Mouse (Mus musculus) liver, embryonic 15.5 days (tissue): ENCODE measurements around the gene Gemin4. TPM values are rescaled to one million over a fixed set of nuclear protein-coding genes. Genes with fewer than 3 reads are reported as not detected.

Experiments
- ATAC-seq: fragments of 200-750 bp; cut with Nextera tagmentation; 2 replicates; pipeline ENCODE4 v1.8.0; 2017; ENCODE audit warnings: moderate number of reproducible peaks, mild to moderate bottlenecking, moderate library complexity; ENCODE audit not compliant: insufficient read depth
- H3K27ac ChIP-seq: fragments of 300-500 bp; sonication (generic); replicated peaks from 2 replicates; pipeline ENCODE4 v1.5.1; 2015; ENCODE audit warnings: mild to moderate bottlenecking, inconsistent platforms
- H3K27me3 ChIP-seq: fragments of 300-500 bp; sonication (generic); 2 replicates; pipeline ENCODE4 v1.6.1; 2015; ENCODE audit warnings: mild to moderate bottlenecking, inconsistent platforms
- H3K36me3 ChIP-seq: fragments of 300-500 bp; sonication (generic); replicated peaks from 2 replicates; pipeline ENCODE4 v1.6.1; 2015; ENCODE audit warnings: moderate library complexity, mild to moderate bottlenecking, inconsistent platforms
- H3K4me1 ChIP-seq: fragments of 300-500 bp; sonication (generic); replicated peaks from 2 replicates; pipeline ENCODE4 v1.6.1; 2015; ENCODE audit warnings: inconsistent platforms
- H3K4me2 ChIP-seq: fragments of 300-500 bp; sonication (generic); 2 replicates; pipeline ENCODE4 v1.6.1; 2015; ENCODE audit warnings: moderate library complexity, mild to moderate bottlenecking, inconsistent platforms
- H3K4me3 ChIP-seq: fragments of 300-500 bp; sonication (generic); replicated peaks from 2 replicates; pipeline ENCODE4 v1.5.1; 2015; ENCODE audit warnings: mild to moderate bottlenecking, inconsistent platforms
- H3K9ac ChIP-seq: fragments of 300-500 bp; sonication (generic); 2 replicates; pipeline ENCODE4 v1.6.1; 2015; ENCODE audit warnings: moderate library complexity, mild to moderate bottlenecking, inconsistent platforms
- H3K9me3 ChIP-seq: fragments of 300-500 bp; sonication (generic); replicated peaks from 2 replicates; pipeline ENCODE4 v1.6.1; 2016; ENCODE audit warnings: inconsistent platforms
- WGBS: fragments of 180-500 bp; shearing (Covaris S2); methylation state at CpG from one replicate; pipeline ENCODE4 v1.1.7; 2015; ENCODE audit warnings: mixed read lengths; ENCODE audit not compliant: insufficient replicate concordance; 5-methylcytosine and 5-hydroxymethylcytosine counted together
- polyA plus RNA-seq: library from polyadenylated mRNA; unstranded; fragments of >200 nt; fragmentation: Nextera tagmentation; extraction: Ambion mirVana; gene quantifications from 2 replicates; pipeline ENCODE4 v1.2.1, GENCODE M21; 2015

Gemin4 gene
- polyA plus RNA-seq, 1 experiment from 2014 or later = 12.7 TPM

DNA sequence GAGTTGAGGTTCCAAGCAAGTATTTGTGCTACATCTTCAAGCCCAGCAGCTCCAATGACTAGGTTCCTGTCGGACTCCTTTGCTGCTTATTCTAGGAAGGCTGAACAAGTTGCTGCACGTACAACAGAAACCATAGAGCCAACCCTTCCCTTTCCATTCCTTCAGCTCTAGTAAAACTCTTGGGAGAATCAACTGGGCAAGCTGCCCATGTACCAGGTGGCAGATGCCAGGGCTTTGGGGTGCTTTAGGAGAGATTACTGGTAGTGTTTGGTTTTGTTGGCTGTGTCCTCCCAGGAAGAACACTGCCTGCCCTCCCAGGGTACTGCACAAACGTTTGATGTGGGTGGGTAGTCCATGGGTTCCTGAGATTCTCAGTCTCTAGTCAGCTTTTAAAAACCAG lies 34.6 kb upstream of the Gemin4 start:
- H3K4me3 ChIP-seq = no peak overlapping the region
- H3K9me3 ChIP-seq = no peaks in the 10 kb centered on the region
- no peak overlapping the region for H3K27ac ChIP-seq
- WGBS = 51% methylated on average over 3 of the region's 3 CpGs
- H3K4me1 ChIP-seq = no peaks in the 10 kb centered on the region
- peaks cover 34% of the 10 kb centered on the region for H3K36me3 ChIP-seq
- ATAC-seq = no peak
- H3K9ac ChIP-seq = no peak overlapping the region
- H3K4me2 ChIP-seq = no peak overlapping the region
- no peaks in the 10 kb centered on the region for H3K27me3 ChIP-seq

DNA sequence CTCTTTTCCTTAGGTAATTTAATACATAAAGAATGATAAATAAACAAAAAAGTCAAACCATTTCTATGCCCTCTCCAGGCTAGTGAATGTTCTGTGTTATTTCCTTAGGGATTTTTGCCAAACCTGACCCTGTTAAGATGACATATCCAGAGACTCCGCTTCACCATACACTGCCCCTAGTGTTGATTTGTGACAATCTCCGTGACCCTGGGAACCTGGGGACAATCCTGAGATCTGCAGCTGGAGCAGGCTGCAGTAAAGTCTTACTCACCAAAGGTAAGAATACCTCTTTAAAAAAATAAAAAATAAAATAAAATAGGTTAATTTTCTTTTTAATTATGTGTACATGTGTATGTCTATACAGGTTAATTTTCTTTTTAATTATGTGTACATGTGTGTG lies 29.8 kb upstream of the Gemin4 start:
- H3K9me3 ChIP-seq = no peaks in the 10 kb centered on the region
- 67% methylated on average over 2 of the region's 2 CpGs for WGBS
- ATAC-seq = no peak
- no peak overlapping the region for H3K9ac ChIP-seq
- peaks cover 34% of the 10 kb centered on the region for H3K36me3 ChIP-seq
- no peak overlapping the region for H3K4me3 ChIP-seq
- peaks cover 21% of the 10 kb centered on the region for H3K4me1 ChIP-seq
- H3K27me3 ChIP-seq = no peaks in the 10 kb centered on the region
- no peak overlapping the region for H3K27ac ChIP-seq
- H3K4me2 ChIP-seq = no peak overlapping the region

DNA sequence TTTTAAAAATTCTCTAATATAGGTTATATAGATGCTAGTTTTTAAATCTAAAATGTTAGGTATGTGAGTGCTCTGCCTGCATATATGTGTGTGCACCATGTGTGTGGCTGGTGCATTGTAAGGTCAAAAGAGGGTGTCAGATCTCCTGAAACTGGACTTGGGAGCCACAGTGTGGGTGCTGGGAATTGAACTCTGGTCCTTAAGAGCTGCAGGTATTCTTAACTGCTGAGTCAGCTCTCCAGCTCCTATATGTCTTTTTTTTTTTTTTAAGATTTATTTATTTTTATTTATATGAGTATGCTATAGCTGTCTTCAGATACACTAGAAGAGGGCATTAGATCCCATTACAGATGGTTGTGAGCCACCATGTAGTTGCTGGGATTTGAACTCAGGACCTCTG lies 29.0 kb upstream of the Gemin4 start:
- Histone ChIP-seq H3K4me1 (peaks cover 21% of the 10 kb centered on the region), H3K4me2 (no peak overlapping the region), H3K9me3 (no peaks in the 10 kb centered on the region), H3K4me3 (no peak overlapping the region), H3K27ac (no peak overlapping the region), H3K27me3 (no peaks in the 10 kb centered on the region), H3K9ac (no peak overlapping the region), H3K36me3 (peaks cover 32% of the 10 kb centered on the region)
- no peak for ATAC-seq

DNA sequence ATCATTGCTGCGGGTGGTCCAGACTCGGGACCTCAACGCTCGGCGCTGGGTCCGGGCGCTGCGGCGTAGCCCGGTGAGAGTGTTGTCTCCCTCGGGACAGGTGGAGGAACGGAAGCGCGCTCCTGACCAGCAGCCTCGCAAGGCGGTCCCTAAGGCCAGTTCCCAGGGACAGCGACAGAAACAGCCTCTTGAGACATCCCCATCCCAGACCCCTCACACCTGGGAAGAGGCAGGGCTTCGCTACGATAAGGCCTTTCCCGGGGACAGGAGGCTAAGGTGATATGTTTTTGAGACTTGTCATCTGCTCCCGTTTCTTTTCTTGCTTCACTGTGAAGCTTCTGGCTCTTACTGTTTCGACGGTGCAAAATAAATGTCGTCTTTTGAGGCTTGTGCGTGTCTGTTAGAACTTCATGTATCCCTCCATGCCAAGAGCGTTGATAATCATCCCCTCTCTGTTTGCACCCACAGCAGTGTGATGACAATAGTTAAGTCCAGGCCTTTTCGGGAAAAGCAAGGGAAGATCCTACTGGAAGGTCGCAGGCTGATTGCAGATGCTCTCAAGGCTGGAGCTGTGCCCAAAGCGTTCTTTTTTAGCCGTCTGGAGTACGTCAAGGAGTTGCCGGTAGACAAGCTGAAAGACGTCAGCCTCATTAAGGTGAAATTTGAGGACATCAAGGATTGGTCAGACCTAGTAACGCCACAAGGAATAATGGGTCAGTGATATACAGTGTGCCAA lies 26.5 kb upstream of the Gemin4 start:
- Histone ChIP-seq H3K36me3 (peaks cover 26% of the 10 kb centered on the region), H3K9ac (peak overlapping the region; percentile 84), H3K27me3 (no peaks in the 10 kb centered on the region), H3K4me2 (peak overlapping the region; percentile 91), H3K27ac (no peak overlapping the region), H3K9me3 (no peaks in the 10 kb centered on the region), H3K4me1 (peaks cover 21% of the 10 kb centered on the region), H3K4me3 (peak overlapping the region; percentile 86)
- peak; percentile 54 for ATAC-seq
- WGBS = 2% methylated on average over 34 of the region's 34 CpGs

DNA sequence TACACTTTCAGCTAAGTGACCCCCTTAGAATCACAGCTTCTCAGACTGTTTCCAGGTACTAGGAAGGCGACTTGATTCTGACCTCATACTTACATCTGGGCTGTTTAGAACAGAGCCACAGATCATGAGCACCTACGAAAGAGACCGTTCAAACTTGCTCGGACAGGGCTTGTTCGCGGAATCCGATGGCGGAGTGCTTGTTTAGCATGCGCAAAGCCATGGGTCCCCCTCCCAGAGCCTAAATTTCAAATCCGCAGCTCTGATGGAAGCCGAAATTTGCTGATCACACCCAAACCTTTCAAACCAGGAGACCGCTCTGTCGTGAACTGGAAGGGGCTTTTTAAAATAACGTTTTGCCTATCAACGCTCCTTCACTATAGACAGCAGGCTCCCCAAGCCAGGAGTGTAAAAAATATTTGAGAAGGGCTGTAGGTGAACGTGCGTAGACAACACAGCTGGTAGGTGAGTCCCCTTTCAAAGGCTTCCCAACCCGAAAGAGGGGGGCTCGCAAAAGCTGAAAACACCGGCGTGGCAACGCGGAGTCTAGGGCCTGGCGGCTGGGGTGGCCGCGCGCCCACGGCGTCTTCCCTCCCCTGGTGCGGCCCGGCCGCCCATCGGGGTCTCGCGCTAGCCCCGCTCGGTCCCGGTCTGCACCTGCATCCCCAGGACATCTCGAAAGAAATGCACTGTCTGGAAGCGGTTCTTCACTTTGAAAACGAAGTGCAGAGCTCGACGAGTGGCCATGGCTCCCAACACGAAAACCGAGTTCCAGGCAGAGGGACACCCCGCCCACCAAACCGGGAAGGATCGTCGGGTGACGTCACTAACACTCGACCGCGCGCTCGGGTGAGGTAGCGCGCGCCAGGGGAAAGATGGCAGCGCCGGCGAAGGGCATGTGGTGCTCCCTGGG lies 25.7 kb upstream of the Gemin4 start, which contains the start of the genes Mrm3 and Glod4:
Gene Mrm3 (plus strand): TSS at position 815 of the 910 bp plus-strand sequence.
Gene Glod4 (minus strand): TSS at position 825 of the 910 bp plus-strand sequence.
- WGBS = under 1% methylated on average over 61 of the region's 61 CpGs
- H3K27ac ChIP-seq = peak within 1 kb of the TSS; percentile 62
- peak within 1 kb of the TSS; percentile 84 for H3K9ac ChIP-seq
- peak within 1 kb of the TSS; percentile 86 for H3K4me3 ChIP-seq
- H3K27me3 ChIP-seq = no peaks in the 10 kb centered on the region
- H3K4me2 ChIP-seq = peak within 1 kb of the TSS; percentile 91
- peaks cover 21% of the 10 kb centered on the region for H3K4me1 ChIP-seq
- H3K36me3 ChIP-seq = peaks cover 19% of the 10 kb centered on the region; the same call in 1 of the 2 replicates
- no peaks in the 10 kb centered on the region for H3K9me3 ChIP-seq
- ATAC-seq = peak; percentile 84

DNA sequence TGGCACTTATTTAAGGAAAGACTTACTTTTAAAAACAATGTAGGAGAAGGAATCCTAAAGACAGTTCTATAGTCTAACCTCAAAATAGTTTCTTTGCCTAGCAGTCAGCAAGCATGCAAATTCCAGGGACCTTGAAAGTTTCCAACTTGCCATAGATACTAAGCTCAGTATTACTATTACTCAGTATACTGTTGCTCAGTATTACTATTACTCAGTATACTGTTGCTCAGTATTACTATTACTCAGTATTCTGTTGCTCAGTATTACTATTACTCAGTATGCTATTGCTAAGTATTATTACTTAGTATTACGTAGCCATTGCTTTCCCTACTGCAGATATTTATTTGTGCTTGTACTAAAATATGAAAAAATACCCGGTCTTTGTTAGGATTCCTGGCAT lies 22.3 kb upstream of the Gemin4 start:
- H3K36me3 ChIP-seq = peaks cover 31% of the 10 kb centered on the region
- H3K9ac ChIP-seq = no peak overlapping the region
- WGBS = 83% methylated on average over 2 of the region's 2 CpGs
- H3K27ac ChIP-seq = no peak overlapping the region
- ATAC-seq = no peak
- H3K9me3 ChIP-seq = no peaks in the 10 kb centered on the region
- H3K27me3 ChIP-seq = no peaks in the 10 kb centered on the region
- peaks cover 20% of the 10 kb centered on the region for H3K4me1 ChIP-seq
- H3K4me3 ChIP-seq = no peak overlapping the region
- H3K4me2 ChIP-seq = no peak overlapping the region

DNA sequence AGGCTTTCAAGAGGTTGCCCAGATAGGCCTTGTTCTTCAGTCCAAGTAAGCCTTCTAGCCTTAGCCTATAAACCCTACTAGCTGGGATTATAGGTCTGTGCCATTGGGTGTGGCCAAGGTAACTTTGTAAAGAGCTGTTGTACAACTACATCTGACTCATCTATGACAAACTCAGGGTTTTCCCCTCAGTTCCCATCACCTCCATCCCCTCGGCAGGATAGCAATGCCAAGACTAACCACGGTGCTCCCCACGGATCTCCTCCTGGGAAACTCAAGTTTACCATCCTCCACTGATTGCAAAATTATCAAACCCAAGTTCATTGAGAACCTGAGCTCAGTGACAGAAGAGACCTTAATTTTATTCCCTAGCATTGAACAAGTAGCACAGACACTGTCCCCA lies 18.7 kb upstream of the Gemin4 start:
- ATAC-seq = no peak

DNA sequence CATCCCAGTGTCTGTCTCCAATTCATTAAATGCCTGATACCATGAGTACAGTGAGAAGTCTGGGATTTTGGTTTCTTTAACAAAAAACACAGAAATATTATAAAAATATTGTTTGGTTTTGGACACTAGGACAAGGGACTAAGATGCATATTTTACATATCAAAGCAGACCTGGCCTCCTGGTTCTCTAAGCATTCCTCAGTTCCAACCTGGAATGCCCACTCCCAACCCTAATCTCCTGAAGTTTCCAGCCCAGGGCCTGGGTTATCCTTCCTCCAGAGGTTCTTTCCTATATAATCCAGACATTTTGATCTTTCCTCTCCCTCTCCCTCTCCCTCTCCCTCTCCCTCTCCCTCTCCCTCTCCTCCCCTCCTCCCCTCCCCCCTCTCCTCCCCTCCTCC lies 7.6 kb upstream of the Gemin4 start:
- Histone ChIP-seq H3K4me3 (no peak overlapping the region), H3K4me1 (no peaks in the 10 kb centered on the region)

More for the DNA sequence above, 18.7 kb upstream of the Gemin4 start:
- Histone ChIP-seq H3K4me3 (no peak overlapping the region), H3K9ac (no peak overlapping the region), H3K9me3 (no peaks in the 10 kb centered on the region), H3K36me3 (peaks cover 58% of the 10 kb centered on the region), H3K4me2 (no peak overlapping the region), H3K27me3 (no peaks in the 10 kb centered on the region), H3K4me1 (no peaks in the 10 kb centered on the region), H3K27ac (no peak overlapping the region)
- 72% methylated on average over 3 of the region's 3 CpGs for WGBS

DNA sequence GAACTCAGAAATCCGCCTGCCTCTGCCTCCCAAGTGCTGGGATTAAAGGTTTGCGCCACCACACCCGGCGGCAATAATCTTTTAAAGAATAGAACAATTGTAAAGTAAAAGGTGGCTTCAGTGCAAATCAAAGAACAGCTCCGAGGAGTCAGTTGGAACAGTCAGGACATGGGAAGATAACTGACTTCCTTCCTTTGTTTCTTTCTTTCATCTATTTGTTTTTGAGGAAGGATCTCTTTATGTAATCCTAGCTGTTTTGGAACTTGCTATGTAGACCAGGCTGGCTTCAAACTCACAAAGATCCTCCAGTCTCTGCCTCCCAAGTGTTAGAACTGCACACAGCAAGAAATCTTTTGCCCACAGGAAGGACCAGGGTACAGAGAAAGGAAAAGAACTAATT lies 7.2 kb upstream of the Gemin4 start:
- no peaks in the 10 kb centered on the region for H3K9me3 ChIP-seq
- H3K36me3 ChIP-seq = peaks cover 34% of the 10 kb centered on the region
- H3K4me1 ChIP-seq = no peaks in the 10 kb centered on the region
- WGBS = 82% methylated on average over 5 of the region's 5 CpGs
- no peak for ATAC-seq
- no peak overlapping the region for H3K27ac ChIP-seq
- H3K27me3 ChIP-seq = no peaks in the 10 kb centered on the region
- H3K9ac ChIP-seq = no peak overlapping the region
- H3K4me2 ChIP-seq = no peak overlapping the region
- no peak overlapping the region for H3K4me3 ChIP-seq

More for the DNA sequence above, 7.6 kb upstream of the Gemin4 start:
- Histone ChIP-seq H3K9me3 (no peaks in the 10 kb centered on the region), H3K9ac (no peak overlapping the region), H3K27me3 (no peaks in the 10 kb centered on the region), H3K4me2 (no peak overlapping the region), H3K27ac (no peak overlapping the region), H3K36me3 (peaks cover 30% of the 10 kb centered on the region)
- no peak for ATAC-seq

DNA sequence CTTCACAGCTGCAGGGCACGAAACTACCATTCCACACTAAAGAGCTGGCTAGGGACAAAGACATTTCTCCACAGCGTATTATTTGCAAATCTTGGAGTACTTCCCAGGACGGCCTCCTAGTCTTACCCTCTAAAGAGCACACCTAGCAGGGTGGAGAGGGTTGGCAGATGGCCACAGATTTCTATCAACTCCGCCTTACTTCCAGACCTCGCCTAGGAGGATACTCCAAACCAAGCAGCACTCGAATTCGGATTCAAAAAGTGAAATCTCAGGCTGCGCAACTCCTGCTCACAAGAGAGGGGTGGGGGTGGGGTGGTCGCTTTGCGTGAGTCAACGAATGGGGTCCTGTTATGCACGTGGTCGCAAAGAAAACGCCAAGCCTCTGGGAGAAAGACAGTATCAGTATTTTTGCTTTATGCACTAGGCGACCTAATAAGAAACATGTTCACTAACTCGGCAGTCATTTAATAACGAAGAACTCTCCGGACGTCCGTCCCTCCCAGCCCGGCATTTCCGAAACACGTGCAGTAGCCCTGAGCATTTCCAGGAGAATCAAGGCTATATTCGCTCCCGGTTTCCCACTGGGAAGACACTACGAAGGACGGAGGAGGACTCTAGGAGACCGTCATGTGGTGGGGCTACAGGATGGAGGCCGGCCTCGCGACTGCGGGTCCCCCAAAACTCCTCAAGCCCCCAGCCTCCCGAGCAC lies 629 bp downstream of the Gemin4 start:
- H3K27me3 ChIP-seq = no peaks in the 10 kb centered on the region
- peaks cover 33% of the 10 kb centered on the region for H3K36me3 ChIP-seq
- no peak for ATAC-seq
- peak overlapping the region; percentile 90 for H3K9ac ChIP-seq
- H3K27ac ChIP-seq = peak overlapping the region; percentile 75
- H3K4me2 ChIP-seq = peak overlapping the region; percentile 98
- H3K4me1 ChIP-seq = peaks cover 35% of the 10 kb centered on the region
- no peaks in the 10 kb centered on the region for H3K9me3 ChIP-seq
- H3K4me3 ChIP-seq = peak overlapping the region; percentile 86
- 2% methylated on average over 33 of the region's 33 CpGs for WGBS

DNA sequence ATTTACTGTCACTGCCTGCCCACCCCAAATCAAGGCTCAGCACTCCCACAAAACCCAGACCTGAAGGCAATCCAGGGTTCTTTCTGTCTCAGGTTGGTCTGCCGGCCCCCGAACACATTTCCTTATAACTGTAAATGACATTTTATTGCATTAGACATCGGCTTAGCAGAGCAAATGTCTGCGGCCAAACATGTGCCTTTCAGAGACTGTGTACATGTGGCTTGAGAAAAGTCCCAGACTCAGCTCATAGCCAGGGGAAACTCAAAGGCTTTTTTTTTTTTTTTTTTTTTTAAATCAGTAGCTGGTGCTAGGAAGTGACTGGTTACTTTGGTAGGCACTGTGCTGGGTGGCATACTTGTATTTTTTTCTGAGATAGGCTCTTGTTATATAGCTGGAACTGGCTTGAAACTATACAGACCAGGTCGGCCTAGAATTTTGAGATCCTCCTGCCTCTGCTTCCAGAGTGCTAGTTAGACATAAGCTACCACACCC lies 1.4 kb downstream of the Gemin4 start:
- Histone ChIP-seq H3K9ac (peak overlapping the region; percentile 90; the same call in 1 of the 2 replicates), H3K9me3 (no peaks in the 10 kb centered on the region), H3K4me1 (peaks cover 35% of the 10 kb centered on the region), H3K4me3 (peak overlapping the region; percentile 86), H3K4me2 (peak overlapping the region; percentile 98), H3K27me3 (no peaks in the 10 kb centered on the region), H3K36me3 (peaks cover 32% of the 10 kb centered on the region), H3K27ac (no peak overlapping the region)
- WGBS = 75% methylated on average over 5 of the region's 5 CpGs
- no peak for ATAC-seq
